Mouse (Mus musculus): ENCODE measurements around the gene Gm20441. TPM values are rescaled to one million over a fixed set of nuclear protein-coding genes. Genes with fewer than 3 reads are reported as not detected.

Gene Gm20441
- total RNA-seq, 2 experiments from 2014 or later = not detected

Other genes with a start within 250 kb of the Gm20441 start
- 1 to 10 TPM; 1.1 to 1.5 TPM for gene Lrrc75b, start 220.6 kb downstream of the Gm20441 start, total RNA-seq (2021)
- gene Ggt1, start 219.3 kb downstream of the Gm20441 start, total RNA-seq (2021) = not detected
- gene Ggt5, start 191.6 kb downstream of the Gm20441 start, total RNA-seq (2021) = 1 to 10 TPM; 5.4 to 9.0 TPM
- gene Susd2, start 136.9 kb downstream of the Gm20441 start, total RNA-seq (2021) = 1 to 10 TPM; 1.4 to 1.8 TPM
- 10 to 100 TPM; 23.4 to 26.2 TPM for gene Cabin1, start 16.6 kb downstream of the Gm20441 start, total RNA-seq (2021)
- 100 to 1,000 TPM in 1 of 2 experiments, 10 to 100 TPM in 1; 96.7 to 104 TPM for gene Ddt, start 7.5 kb downstream of the Gm20441 start, total RNA-seq (2021)
- 1 to 10 TPM; 4.1 to 4.8 TPM for gene Gstt3, start 460 bp upstream of the Gm20441 start, total RNA-seq (2021)
- 10 to 100 TPM; 14.5 to 20.3 TPM for gene Gstt1, start 17.6 kb upstream of the Gm20441 start, total RNA-seq (2021)
- not detected for gene Gstt4, start 41.6 kb upstream of the Gm20441 start, total RNA-seq (2021)
- 10 to 100 TPM; 13.2 to 13.5 TPM for gene Gstt2, start 56.5 kb upstream of the Gm20441 start, total RNA-seq (2021)
- 100 to 1,000 TPM; 196 to 202 TPM for gene Mif, start 79.3 kb upstream of the Gm20441 start, total RNA-seq (2021)
- under 1 TPM; 0.61 to 0.68 TPM for gene Derl3, start 112.5 kb upstream of the Gm20441 start, total RNA-seq (2021)
- gene Smarcb1, start 140.7 kb upstream of the Gm20441 start, total RNA-seq (2021) = 10 to 100 TPM; 20.0 to 20.6 TPM
- 1,000 to 10,000 TPM; 1,903 to 1,946 TPM for gene Chchd10, start 152.2 kb upstream of the Gm20441 start, total RNA-seq (2021)
- 1 to 10 TPM; 5.9 to 7.7 TPM for gene Mmp11, start 155.5 kb upstream of the Gm20441 start, total RNA-seq (2021)
- gene Gm867, start 159.7 kb upstream of the Gm20441 start, total RNA-seq (2021) = not detected
- gene Vpreb3, start 162.1 kb upstream of the Gm20441 start, total RNA-seq (2021) = not detected
- gene Gm5134, start 173.6 kb upstream of the Gm20441 start, total RNA-seq (2021) = not detected